In the genomic region with DNA sequence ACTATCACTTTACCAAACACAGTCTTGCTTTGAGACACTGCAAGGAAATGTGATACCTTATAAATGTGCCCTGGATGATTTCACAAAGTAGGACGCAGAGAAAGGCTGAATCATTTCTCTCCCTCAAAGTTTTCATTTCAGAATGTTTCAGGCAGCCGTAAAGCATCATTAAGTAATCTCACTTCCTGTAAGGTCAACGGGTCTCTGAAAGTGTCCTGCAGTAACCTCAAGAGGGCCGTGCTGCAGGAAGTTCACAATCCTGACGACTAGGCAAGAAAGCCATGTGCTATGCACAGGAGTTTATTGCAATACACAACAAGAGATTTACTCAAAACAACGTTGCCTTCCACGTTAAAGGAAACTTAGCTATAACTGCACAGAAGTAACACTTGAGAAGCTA, we compare ENCODE assay signal across 11 mouse cellular contexts. TPM values are rescaled to one million over a fixed set of nuclear protein-coding genes. Genes with fewer than 3 reads are reported as not detected.
DNase-seq lines count a peak whose midpoint lies in the region; ATAC-seq and TF ChIP-seq lines count a peak whose summit lies in the region.
"Had no signal": no experiment of that assay in that cellular context is flagged by ENCODE, and none has a peak within 500 bp of the region (broad histone marks: within the 10 kb centered on the region; RNA-seq: fewer than 3 reads in every experiment).

No protein-coding gene starts in this region.

- H3K4me1 ChIP-seq in lung, embryonic 14.5 days (ENCODE audit: insufficient read depth): no peaks in the 10 kb centered on the region
- no peaks in the 10 kb centered on the region for H3K4me1 ChIP-seq in lung, adult 2 months (ENCODE audit: control insufficient read depth, insufficient read depth, low read length)
- H3K4me1 ChIP-seq in forebrain, embryonic 12.5 days: no peaks in the 10 kb centered on the region
- H3K4me1 ChIP-seq: forebrain, embryonic 13.5 days; midbrain, embryonic 15.5 days had no signal

- H3K27ac ChIP-seq in lung, embryonic 14.5 days (ENCODE audit: low read depth): no peak overlapping the region
- no peak overlapping the region for H3K27ac ChIP-seq in forebrain, embryonic 12.5 days
- H3K27ac ChIP-seq: forebrain, embryonic 13.5 days; midbrain, embryonic 15.5 days had no signal

- no peaks in the 10 kb centered on the region for H3K9me3 ChIP-seq in lung, embryonic 14.5 days (ENCODE audit: low read depth, low read length)
- no peaks in the 10 kb centered on the region for H3K9me3 ChIP-seq in forebrain, embryonic 12.5 days
- H3K9me3 ChIP-seq: forebrain, embryonic 13.5 days; midbrain, embryonic 15.5 days had no signal

- H3K36me3 ChIP-seq in lung, embryonic 14.5 days (ENCODE audit: insufficient read depth): no peaks in the 10 kb centered on the region
- no peaks in the 10 kb centered on the region for H3K36me3 ChIP-seq in splenic B cell, adult 2 months (ENCODE audit: control insufficient read depth, insufficient read depth, low read length, poor library complexity, severe bottlenecking)
- H3K36me3 ChIP-seq in forebrain, embryonic 12.5 days (replicated peaks): no peaks in the 10 kb centered on the region
- H3K36me3 ChIP-seq: midbrain, embryonic 15.5 days had no signal

- H3K4me2 ChIP-seq in lung, embryonic 14.5 days: no peak overlapping the region
- H3K4me2 ChIP-seq in forebrain, embryonic 12.5 days: no peak overlapping the region
- H3K4me2 ChIP-seq: forebrain, embryonic 13.5 days; midbrain, embryonic 15.5 days had no signal

- no peak; the same call in 1 of the 2 replicates for ATAC-seq in lung, embryonic 14.5 days (ENCODE audit: insufficient read depth)
- ATAC-seq in activated CD4-positive, CD25-positive, alpha-beta regulatory T cell, adult 4 months: peak; percentile 84
- no peak for ATAC-seq in forebrain, embryonic 12.5 days (ENCODE audit: low FRiP score)
- ATAC-seq: forebrain, embryonic 13.5 days; midbrain, embryonic 15.5 days had no signal

- WGBS in lung, embryonic 14.5 days: 24% methylated on average over 7 of the region's 7 CpGs
- WGBS in lung, adult 2 months: 38% methylated on average over 7 of the region's 7 CpGs
- WGBS in forebrain, embryonic 12.5 days: 80% methylated on average over 7 of the region's 7 CpGs

- no peak for TF ChIP-seq POLR2A in lung, adult 2 months (IDR thresholded peaks at IDR 0.05; ENCODE audit: borderline replicate concordance, extremely low read depth, low read depth, low read length)

- no peak overlapping the region for H3K4me3 ChIP-seq in lung, embryonic 14.5 days (ENCODE audit: low read depth, low read length)
- H3K4me3 ChIP-seq in lung, adult 2 months (replicated peaks; ENCODE audit: extremely low read depth, low read depth, low read length): no peak overlapping the region
- no peak overlapping the region for H3K4me3 ChIP-seq in forebrain, embryonic 12.5 days (replicated peaks)
- H3K4me3 ChIP-seq: forebrain, embryonic 13.5 days; midbrain, embryonic 15.5 days had no signal

- DNase-seq in lung, embryonic 14.5 days: peak; percentile 41
- no peak for DNase-seq in lung, adult 2 months
- DNase-seq in kidney, postnatal 36 days: peak; percentile 28 to 37
- DNase-seq in splenic B cell, adult 2 months (ENCODE audit: low read depth, low spot score): peak; percentile 38
- DNase-seq in layer of hippocampus, adult 9-10 months (ENCODE audit: low spot score): no peak
- DNase-seq: cerebellum, adult 8-10 months; thymus, postnatal 14 days had no signal

- H3K27me3 ChIP-seq in lung, embryonic 14.5 days (ENCODE audit: insufficient read depth, low read length): no peaks in the 10 kb centered on the region
- H3K27me3 ChIP-seq in splenic B cell, adult 2 months (ENCODE audit: control insufficient read depth, insufficient read depth, low read length, poor library complexity, severe bottlenecking): no peaks in the 10 kb centered on the region
- no peaks in the 10 kb centered on the region for H3K27me3 ChIP-seq in forebrain, embryonic 12.5 days
- H3K27me3 ChIP-seq: forebrain, embryonic 13.5 days; midbrain, embryonic 15.5 days had no signal

- no peak for TF ChIP-seq CTCF in lung, embryonic 14.5 days (IDR thresholded peaks at IDR 0.05; ENCODE audit: low read depth)
- no peak for TF ChIP-seq CTCF in lung, adult 2 months (IDR thresholded peaks at IDR 0.05; ENCODE audit: insufficient read depth, low read length)

- no peak overlapping the region for H3K9ac ChIP-seq in lung, embryonic 14.5 days
- H3K9ac ChIP-seq in forebrain, embryonic 12.5 days: no peak overlapping the region
- H3K9ac ChIP-seq: forebrain, embryonic 13.5 days; midbrain, embryonic 15.5 days had no signal

RNA-seq across cellular contexts. Expression of a gene that starts 20.4 kb away (rescaled TPM):
- polyA plus RNA-seq in lung, embryonic 14.5 days (2014; fragmentation: Nextera tagmentation; extraction: Ambion mirVana): 20.0 and 20.8 TPM in 2 replicates
- 11.6 and 17.8 TPM in 2 replicates for polyA plus RNA-seq in lung, adult 2 months (2012; rRNA removed)
- polyA plus RNA-seq in activated CD4-positive, CD25-positive, alpha-beta regulatory T cell, adult 4 months (2017; shearing (Covaris generic)): 10 to 100 TPM; 47.6 to 51.4 TPM
- 18.8 and 19.3 TPM in 2 replicates for polyA plus RNA-seq in forebrain, embryonic 12.5 days (2016; fragmentation: Nextera tagmentation; extraction: Ambion mirVana)

Comparison
In these comparisons a context has a peak if more than half of its experiments do, and no peak if none do; other contexts are left out.
1. DNase-seq: peak in lung, embryonic 14.5 days (single experiment), kidney, postnatal 36 days (2 of 2) and splenic B cell, adult 2 months (single experiment); none in lung, adult 2 months (single experiment) and layer of hippocampus, adult 9-10 months (single experiment).